Mouse (Mus musculus) T-helper 17 cell (primary cell): ENCODE measurements around the gene Fbxo21.

Experiments
- in situ Hi-C, 2 experiments: fragments of 300-600 bp; cut with MboI, MseI; formaldehyde crosslinking; loops; 1 replicate in 1 of 2; 2 replicates in 1 of 2; pipeline ENCODE4 v1.15.1; 2025; ENCODE audit warnings: high pct_unique_total_duplicates in 2 of 2

The Fbxo21 gene

GRCm38 (mm10) chr5:117976657-117977500, at the start of gene Fbxo21:
Fbxo21 (plus strand) TSS chr5:117976730.
- in situ Hi-C loops: no loop called here

GRCm38 (mm10) chr5:117928553-117928952, 48.0 kb upstream of the Fbxo21 start:
- in situ Hi-C loops: no loop called here

- in situ Hi-C loops: loop anchor here in 1 of 2 experiments (5.0 kb wide), 2 partner anchors 75 to 425 kb away; no protein-coding TSS in a partner anchor
These were observed 44.3 kb upstream of the Fbxo21 start for GRCm38 (mm10) chr5:117932222-117932621.

GRCm38 (mm10) chr5:117932862-117933261, 43.7 kb upstream of the Fbxo21 start:
- in situ Hi-C loops: loop anchor here in 1 of 2 experiments (5.0 kb wide), 2 partner anchors 76 to 426 kb away; no protein-coding TSS in a partner anchor

GRCm38 (mm10) chr5:117936346-117936745, 40.2 kb upstream of the Fbxo21 start:
- in situ Hi-C loops: no loop called here

GRCm38 (mm10) chr5:117937186-117937585, 39.3 kb upstream of the Fbxo21 start:
- in situ Hi-C loops: no loop called here

GRCm38 (mm10) chr5:117938182-117938581, 38.3 kb upstream of the Fbxo21 start:
- in situ Hi-C loops: no loop called here

GRCm38 (mm10) chr5:117939402-117939801, 37.1 kb upstream of the Fbxo21 start:
- in situ Hi-C loops: no loop called here

- in situ Hi-C loops: no loop called here
These were observed 35.0 kb upstream of the Fbxo21 start for GRCm38 (mm10) chr5:117941552-117941951.

GRCm38 (mm10) chr5:117946605-117947004, 29.9 kb upstream of the Fbxo21 start:
- in situ Hi-C loops: no loop called here

GRCm38 (mm10) chr5:117949393-117949792, 27.1 kb upstream of the Fbxo21 start:
- in situ Hi-C loops: no loop called here

GRCm38 (mm10) chr5:117953893-117954292, 22.6 kb upstream of the Fbxo21 start:
- in situ Hi-C loops: loop anchor here (5.0 to 10.0 kb wide), 3 partner anchors 337 to 449 kb away; no protein-coding TSS in a partner anchor

- in situ Hi-C loops: loop anchor here (5.0 to 10.0 kb wide), 3 partner anchors 337 to 450 kb away; no protein-coding TSS in a partner anchor
These were observed 22.1 kb upstream of the Fbxo21 start for GRCm38 (mm10) chr5:117954429-117954828.

GRCm38 (mm10) chr5:117955675-117956420, 20.7 kb upstream of the Fbxo21 start:
- in situ Hi-C loops: loop anchor here (10.0 kb wide), 2 partner anchors 441 to 451 kb away; no protein-coding TSS in a partner anchor

GRCm38 (mm10) chr5:117964750-117965149, 11.8 kb upstream of the Fbxo21 start:
- in situ Hi-C loops: no loop called here

- in situ Hi-C loops: no loop called here
These were observed 9.6 kb upstream of the Fbxo21 start for GRCm38 (mm10) chr5:117966956-117967355.

GRCm38 (mm10) chr5:117967659-117968069, 8.9 kb upstream of the Fbxo21 start:
- in situ Hi-C loops: no loop called here

GRCm38 (mm10) chr5:117969681-117970427, 6.7 kb upstream of the Fbxo21 start:
- in situ Hi-C loops: no loop called here

- in situ Hi-C loops: no loop called here
These were observed 270 bp upstream of the Fbxo21 start for GRCm38 (mm10) chr5:117976263-117976656.

GRCm38 (mm10) chr5:117977501-117978158, 1.1 kb downstream of the Fbxo21 start:
- in situ Hi-C loops: no loop called here

- in situ Hi-C loops: no loop called here
These were observed 1.7 kb downstream of the Fbxo21 start for GRCm38 (mm10) chr5:117978159-117978697.
